9 mouse cellular contexts compared by ENCODE assay signal in the genomic region with DNA sequence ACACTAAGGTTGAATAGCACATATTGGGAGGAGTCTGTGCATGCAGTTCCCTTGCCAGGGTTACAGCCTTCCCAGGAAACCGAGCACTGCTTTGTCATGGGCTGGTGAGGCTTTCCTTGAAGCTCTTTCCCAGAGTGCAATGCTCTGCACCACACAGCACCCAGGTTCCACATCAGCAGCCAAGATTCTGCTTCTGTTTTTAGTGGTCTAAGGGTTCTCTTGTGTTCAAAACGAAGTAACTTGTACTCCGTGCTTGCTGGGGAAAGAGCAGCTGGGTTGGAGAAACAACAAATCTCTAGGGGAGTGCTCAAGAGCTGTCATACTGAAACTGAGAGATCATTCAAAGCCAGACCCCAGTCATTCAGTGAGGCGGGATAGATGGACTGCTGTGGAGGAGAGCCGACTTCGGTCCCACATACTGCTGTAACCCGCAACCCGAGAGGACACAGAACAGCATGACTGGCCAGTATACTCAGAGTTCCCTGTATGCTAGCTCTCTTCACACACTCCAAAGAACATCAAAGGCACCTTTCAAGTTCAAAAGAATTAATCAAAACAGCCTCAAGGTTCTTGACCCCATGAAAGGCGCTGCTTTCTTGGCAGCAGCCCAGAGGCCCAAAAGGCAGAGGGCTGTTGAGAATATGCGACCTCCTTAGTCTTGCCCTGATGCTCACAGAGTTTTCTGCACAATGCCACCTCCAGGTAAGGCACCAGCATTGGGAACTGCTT. TPM values are rescaled to one million over a fixed set of nuclear protein-coding genes. Genes with fewer than 3 reads are reported as not detected.
A peak's percentile ranks its signal among the peaks of the same experiment; 100 is the strongest.
DNase-seq lines count a peak whose midpoint lies in the region; ATAC-seq lines count a peak whose summit lies in the region.
"Had no signal": no experiment of that assay in that cellular context is flagged by ENCODE, and none has a peak within 500 bp of the region (broad histone marks: within the 10 kb centered on the region; RNA-seq: fewer than 3 reads in every experiment).

No protein-coding gene starts in this region.

- H3K4me1 ChIP-seq in forebrain, embryonic 11.5 days (replicated peaks; ENCODE audit: control insufficient read depth, insufficient read depth, low read length), result peaks cover 7% of the 10 kb centered on the region; the same call in 1 of the 2 replicates
- H3K4me1 ChIP-seq in forebrain, embryonic 10.5 days, result peaks cover 22% of the 10 kb centered on the region
- H3K4me1 ChIP-seq in limb, embryonic 10.5 days, result peaks cover 27% of the 10 kb centered on the region
- no peaks in the 10 kb centered on the region for H3K4me1 ChIP-seq in liver, embryonic 12.5 days

- no peak overlapping the region for H3K9ac ChIP-seq in forebrain, embryonic 11.5 days (ENCODE audit: low read length)
- no peak overlapping the region for H3K9ac ChIP-seq in liver, embryonic 12.5 days

- WGBS in forebrain, embryonic 11.5 days, result 48% methylated on average over 10 of the region's 10 CpGs
- 70% methylated on average over 10 of the region's 10 CpGs for WGBS in forebrain, embryonic 10.5 days
- 45% methylated on average over 10 of the region's 10 CpGs for WGBS in limb, embryonic 10.5 days
- WGBS in liver, embryonic 12.5 days (ENCODE audit: insufficient replicate concordance), result 62% methylated on average over 10 of the region's 10 CpGs

- H3K4me2 ChIP-seq in forebrain, embryonic 11.5 days (ENCODE audit: low read depth, low read length, severe bottlenecking), result no peak overlapping the region
- no peak overlapping the region for H3K4me2 ChIP-seq in liver, embryonic 12.5 days

- no peak overlapping the region for H3K4me3 ChIP-seq in forebrain, embryonic 11.5 days (ENCODE audit: low read depth, low read length)
- no peak overlapping the region for H3K4me3 ChIP-seq in forebrain, embryonic 10.5 days
- no peak overlapping the region for H3K4me3 ChIP-seq in limb, embryonic 10.5 days
- no peak overlapping the region for H3K4me3 ChIP-seq in liver, embryonic 12.5 days
- H3K4me3 ChIP-seq: erythroblast, embryonic 14.5 days had no signal

- H3K36me3 ChIP-seq in forebrain, embryonic 11.5 days (ENCODE audit: control insufficient read depth, insufficient read depth, low read length), result no peaks in the 10 kb centered on the region
- no peaks in the 10 kb centered on the region for H3K36me3 ChIP-seq in forebrain, embryonic 10.5 days (replicated peaks)
- no peaks in the 10 kb centered on the region for H3K36me3 ChIP-seq in limb, embryonic 10.5 days
- no peaks in the 10 kb centered on the region for H3K36me3 ChIP-seq in liver, embryonic 12.5 days

- no peak overlapping the region for H3K27ac ChIP-seq in forebrain, embryonic 11.5 days (ENCODE audit: low read depth, low read length)
- H3K27ac ChIP-seq in forebrain, embryonic 10.5 days, result no peak overlapping the region
- H3K27ac ChIP-seq in limb, embryonic 10.5 days, result peak overlapping the region; percentile 50; the same call in 1 of the 2 replicates
- H3K27ac ChIP-seq in liver, embryonic 12.5 days, result no peak overlapping the region

- DNase-seq in forebrain, embryonic 11.5 days (ENCODE audit: low spot score), result peak; percentile 51
- no peak for DNase-seq in forebrain, embryonic 10.5 days (ENCODE audit: extremely low spot score, low spot score)
- peak; percentile 66 for DNase-seq in A20 (ENCODE audit: low read depth, low spot score)
- DNase-seq in forelimb bud, embryonic 11.5 days (ENCODE audit: low read depth, low spot score), result peak; percentile 35
- DNase-seq in limb, embryonic 10.5 days (ENCODE audit: low spot score), result no peak
- no peak for DNase-seq in urinary bladder, postnatal 25 days (ENCODE audit: low spot score)

- no peaks in the 10 kb centered on the region for H3K27me3 ChIP-seq in forebrain, embryonic 11.5 days (ENCODE audit: control insufficient read depth, insufficient read depth, low read length)
- H3K27me3 ChIP-seq in forebrain, embryonic 10.5 days (ENCODE audit: poor library complexity, severe bottlenecking), result no peaks in the 10 kb centered on the region
- no peaks in the 10 kb centered on the region for H3K27me3 ChIP-seq in limb, embryonic 10.5 days (ENCODE audit: low read depth, poor library complexity, severe bottlenecking)
- H3K27me3 ChIP-seq in liver, embryonic 12.5 days (replicated peaks), result no peaks in the 10 kb centered on the region

- H3K9me3 ChIP-seq in forebrain, embryonic 11.5 days (ENCODE audit: control insufficient read depth, low read length), result no peaks in the 10 kb centered on the region
- H3K9me3 ChIP-seq in forebrain, embryonic 10.5 days, result no peaks in the 10 kb centered on the region
- H3K9me3 ChIP-seq in limb, embryonic 10.5 days (replicated peaks), result no peaks in the 10 kb centered on the region
- H3K9me3 ChIP-seq in liver, embryonic 12.5 days (replicated peaks), result no peaks in the 10 kb centered on the region

- no peak; the same call in 1 of the 2 replicates for ATAC-seq in forebrain, embryonic 11.5 days (replicated peaks; ENCODE audit: low FRiP score)
- ATAC-seq in erythroid progenitor cell, adult 5-6 weeks (replicated peaks; ENCODE audit: low FRiP score, poor library complexity, severe bottlenecking), result no peak
- no peak for ATAC-seq in liver, embryonic 12.5 days

RNA-seq across cellular contexts. Expression of gene Lmntd1, which starts 35.5 kb away (rescaled TPM):
- 0.31 and 0.33 TPM in 2 replicates for polyA plus RNA-seq in forebrain, embryonic 11.5 days (2014; fragmentation: Nextera tagmentation; extraction: Ambion mirVana)
- polyA plus RNA-seq in forebrain, embryonic 10.5 days (2016; fragmentation: Nextera tagmentation; extraction: Ambion mirVana), result 0.15 and 0.37 TPM in 2 replicates
- 0.04 TPM in 1 of 2 replicates, not detected in the other for polyA plus RNA-seq in limb, embryonic 10.5 days (2016; fragmentation: Nextera tagmentation; extraction: Ambion mirVana)
- not detected in 2 replicates for total RNA-seq in erythroid progenitor cell, adult 5-6 weeks (2015; ENCODE audit: low replicate concordance)
- total RNA-seq in erythroid progenitor cell, adult 5-6 weeks (2017; ENCODE audit: low replicate concordance), result not detected in 2 replicates
- polyA plus RNA-seq in liver, embryonic 12.5 days (2016; fragmentation: Nextera tagmentation; extraction: Ambion mirVana), result not detected in 2 replicates
- polyA plus RNA-seq: erythroblast, embryonic 14.5 days had no signal

RNA-seq across cellular contexts. Expression of gene Tuba3b, which starts 36.9 kb away (rescaled TPM):
- not detected in 2 replicates for polyA plus RNA-seq in forebrain, embryonic 11.5 days (2014; fragmentation: Nextera tagmentation; extraction: Ambion mirVana)
- not detected in 2 replicates for polyA plus RNA-seq in forebrain, embryonic 10.5 days (2016; fragmentation: Nextera tagmentation; extraction: Ambion mirVana)
- not detected in 2 replicates for polyA plus RNA-seq in limb, embryonic 10.5 days (2016; fragmentation: Nextera tagmentation; extraction: Ambion mirVana)
- not detected in 2 replicates for total RNA-seq in erythroid progenitor cell, adult 5-6 weeks (2015; ENCODE audit: low replicate concordance)
- total RNA-seq in erythroid progenitor cell, adult 5-6 weeks (2017; ENCODE audit: low replicate concordance), result not detected in 2 replicates
- not detected in 2 replicates for polyA plus RNA-seq in liver, embryonic 12.5 days (2016; fragmentation: Nextera tagmentation; extraction: Ambion mirVana)
- polyA plus RNA-seq: erythroblast, embryonic 14.5 days had no signal

Comparison
In these comparisons a context has a peak if more than half of its experiments do, and no peak if none do; other contexts are left out.
1. DNase-seq: peak in forebrain, embryonic 11.5 days (single experiment), A20 (single experiment) and forelimb bud, embryonic 11.5 days (single experiment); none in forebrain, embryonic 10.5 days (single experiment), limb, embryonic 10.5 days (single experiment) and urinary bladder, postnatal 25 days (single experiment).